Mouse (Mus musculus) midbrain, embryonic 12.5 days (tissue): ENCODE measurements around the gene Mrgprb1. TPM values are rescaled to one million over a fixed set of nuclear protein-coding genes. Genes with fewer than 3 reads are reported as not detected.
"Not testable (repeated sequence)": the region's sequence is repeated elsewhere in the genome, so short reads cannot be mapped to it uniquely, and the experiment has no call there.

Experiments
- ATAC-seq: fragments of 200-750 bp; cut with Nextera tagmentation; 2 replicates; pipeline ENCODE4 v1.8.0; 2017; ENCODE audit warnings: low read depth, moderate TSS enrichment, moderate library complexity; ENCODE audit not compliant: low FRiP score
- H3K27ac ChIP-seq: fragments of 300-500 bp; sonication (generic); replicated peaks from 2 replicates; pipeline ENCODE4 v1.5.1; 2016; ENCODE audit warnings: mild to moderate bottlenecking
- H3K27me3 ChIP-seq: fragments of 300-500 bp; sonication (generic); 2 replicates; pipeline ENCODE4 v1.6.1; 2016; ENCODE audit warnings: mild to moderate bottlenecking
- H3K36me3 ChIP-seq: fragments of 300-500 bp; sonication (generic); 2 replicates; pipeline ENCODE4 v1.6.1; 2016
- H3K4me1 ChIP-seq: fragments of 300-500 bp; sonication (generic); 2 replicates; pipeline ENCODE4 v1.6.1; 2016
- H3K4me2 ChIP-seq: fragments of 300-500 bp; sonication (generic); replicated peaks from 2 replicates; pipeline ENCODE4 v1.6.1; 2016; ENCODE audit warnings: mild to moderate bottlenecking, moderate library complexity
- H3K4me3 ChIP-seq: fragments of 300-500 bp; sonication (generic); 2 replicates; pipeline ENCODE4 v1.5.1; 2016; ENCODE audit warnings: mild to moderate bottlenecking
- H3K9ac ChIP-seq: fragments of 300-500 bp; sonication (generic); replicated peaks from 2 replicates; pipeline ENCODE4 v1.6.1; 2016; ENCODE audit warnings: mild to moderate bottlenecking, moderate library complexity
- H3K9me3 ChIP-seq: fragments of 300-500 bp; sonication (generic); 2 replicates; pipeline ENCODE4 v1.6.1; 2016; ENCODE audit warnings: mild to moderate bottlenecking
- WGBS: fragments of 180-500 bp; shearing (Covaris S2); methylation state at CpG from one replicate; pipeline ENCODE4 v1.1.7; 2016; 5-methylcytosine and 5-hydroxymethylcytosine counted together
- polyA plus RNA-seq: library from polyadenylated mRNA; unstranded; fragments of >200 nt; fragmentation: Nextera tagmentation; extraction: Ambion mirVana; gene quantifications from 2 replicates; pipeline ENCODE4 v1.2.1, GENCODE M21; 2016

Mrgprb1 gene
- polyA plus RNA-seq, result not detected in 2 replicates

GRCm38 (mm10) chr7:48456242-48456641 is at the start of gene Mrgprb1:
Gene Mrgprb1, minus strand, starts transcription at chr7:48456342.
- Histone ChIP-seq H3K4me3 (no peak within 1 kb of the TSS), H3K9ac (no peak within 1 kb of the TSS), H3K27ac (no peak within 1 kb of the TSS), H3K27me3 (no peaks in the 10 kb centered on the region), H3K4me1 (no peaks in the 10 kb centered on the region), H3K36me3 (no peaks in the 10 kb centered on the region), H3K4me2 (no peak within 1 kb of the TSS), H3K9me3 (peaks cover 22% of the 10 kb centered on the region)
- ATAC-seq, result no peak
- 86% methylated on average over 3 of the region's 3 CpGs for WGBS

- Histone ChIP-seq H3K27me3 (no peaks in the 10 kb centered on the region), H3K9ac (no peak within 1 kb of the TSS), H3K4me1 (no peaks in the 10 kb centered on the region), H3K9me3 (peaks cover 26% of the 10 kb centered on the region), H3K4me3 (no peak within 1 kb of the TSS), H3K27ac (no peak within 1 kb of the TSS), H3K36me3 (no peaks in the 10 kb centered on the region), H3K4me2 (no peak within 1 kb of the TSS)
- ATAC-seq, result no peak
Measured at GRCm38 (mm10) chr7:48499221-48499620, 43.1 kb upstream of the Mrgprb1 start, which contains the start of gene Mrgprx2. Gene Mrgprx2, minus strand, starts transcription at chr7:48499321.

GRCm38 (mm10) chr7:48436581-48436980 is 19.6 kb downstream of the Mrgprb1 start:
- Histone ChIP-seq H3K4me3 (no peak overlapping the region), H3K4me2 (no peak overlapping the region), H3K9me3 (peaks cover 26% of the 10 kb centered on the region), H3K27ac (no peak overlapping the region), H3K36me3 (no peaks in the 10 kb centered on the region), H3K4me1 (no peaks in the 10 kb centered on the region), H3K9ac (no peak overlapping the region), H3K27me3 (no peaks in the 10 kb centered on the region)
- 43% methylated on average over 3 of the region's 3 CpGs for WGBS
- no peak for ATAC-seq

DNA sequence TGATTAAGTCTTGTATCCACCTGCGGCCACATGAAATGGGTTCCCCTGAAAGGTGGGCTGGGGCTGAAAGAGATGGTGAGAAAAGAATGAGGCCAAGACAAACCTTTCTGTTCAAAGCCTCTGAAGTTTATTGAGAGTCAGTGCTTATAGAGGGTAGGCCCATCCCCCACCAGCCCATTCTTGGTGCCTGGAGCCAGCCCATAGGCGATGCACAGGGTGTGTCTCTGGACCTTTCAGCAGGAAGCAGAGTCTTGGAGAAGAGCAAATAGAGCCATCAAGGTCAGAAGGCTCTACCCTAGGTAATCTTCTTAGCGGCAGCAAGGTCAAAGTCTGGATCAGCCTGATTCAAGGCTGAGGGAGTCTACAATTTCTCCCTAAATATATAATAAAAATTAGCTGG is 20.2 kb downstream of the Mrgprb1 start:
- not testable (repeated sequence) for H3K9ac ChIP-seq, H3K36me3 ChIP-seq, H3K27ac ChIP-seq, H3K27me3 ChIP-seq, H3K4me2 ChIP-seq, H3K4me3 ChIP-seq, H3K4me1 ChIP-seq, ATAC-seq
- 82% methylated on average over 3 of the region's 3 CpGs for WGBS
- peaks cover 30% of the 10 kb centered on the region for H3K9me3 ChIP-seq

Other genes with a start within 250 kb of the Mrgprb1 start
- not detected in 2 replicates for gene Mrgprb8, start 67.8 kb downstream of the Mrgprb1 start, polyA plus RNA-seq
- not detected in 2 replicates for gene Mrgprx2, start 43.0 kb upstream of the Mrgprb1 start, polyA plus RNA-seq
- gene Mrgprb2, start 101.7 kb upstream of the Mrgprb1 start, polyA plus RNA-seq, result not detected in 2 replicates
- not detected in 2 replicates for gene Mrgprb3, start 187.5 kb upstream of the Mrgprb1 start, polyA plus RNA-seq